In genomic region chr19:20261586-20261985, GRCm38 (mm10) we compare ENCODE assay signal across 25 mouse cellular contexts.
DNase-seq lines count a peak whose midpoint lies in the region; ATAC-seq and TF ChIP-seq lines count a peak whose summit lies in the region.
"Had no signal": no experiment of that assay in that cellular context is flagged by ENCODE, and none has a peak within 500 bp of the region (broad histone marks: within the 10 kb centered on the region; RNA-seq: fewer than 3 reads in every experiment).

No protein-coding gene starts in this region.

- no peak overlapping the region for H3K4me3 ChIP-seq in forebrain, embryonic 13.5 days
- no peak overlapping the region for H3K4me3 ChIP-seq in forebrain, embryonic 12.5 days (replicated peaks)
- H3K4me3 ChIP-seq in midbrain, postnatal 0 days (ENCODE audit: low read depth, low read length), result no peak overlapping the region
- H3K4me3 ChIP-seq in midbrain, embryonic 13.5 days (replicated peaks), result no peak overlapping the region
- H3K4me3 ChIP-seq: heart, embryonic 10.5 days; heart, embryonic 15.5 days; hindbrain, embryonic 12.5 days; midbrain, embryonic 15.5 days had no signal

- H3K9me3 ChIP-seq in forebrain, embryonic 13.5 days (replicated peaks), result no peaks in the 10 kb centered on the region
- no peaks in the 10 kb centered on the region for H3K9me3 ChIP-seq in forebrain, embryonic 12.5 days
- H3K9me3 ChIP-seq in midbrain, postnatal 0 days (ENCODE audit: low read length), result no peaks in the 10 kb centered on the region
- H3K9me3 ChIP-seq in midbrain, embryonic 13.5 days, result no peaks in the 10 kb centered on the region
- H3K9me3 ChIP-seq: heart, embryonic 10.5 days; heart, embryonic 15.5 days; hindbrain, embryonic 12.5 days; midbrain, embryonic 15.5 days had no signal

- no peaks in the 10 kb centered on the region for H3K4me1 ChIP-seq in forebrain, embryonic 13.5 days
- H3K4me1 ChIP-seq in forebrain, embryonic 12.5 days, result no peaks in the 10 kb centered on the region
- H3K4me1 ChIP-seq in midbrain, postnatal 0 days (ENCODE audit: insufficient read depth, low read length), result no peaks in the 10 kb centered on the region
- no peaks in the 10 kb centered on the region for H3K4me1 ChIP-seq in midbrain, embryonic 13.5 days (replicated peaks)
- H3K4me1 ChIP-seq: heart, embryonic 10.5 days; heart, embryonic 15.5 days; hindbrain, embryonic 12.5 days; midbrain, embryonic 15.5 days had no signal

- H3K4me2 ChIP-seq in forebrain, embryonic 13.5 days, result no peak overlapping the region
- no peak overlapping the region for H3K4me2 ChIP-seq in forebrain, embryonic 12.5 days
- no peak overlapping the region for H3K4me2 ChIP-seq in midbrain, postnatal 0 days (ENCODE audit: low read depth, low read length, poor library complexity, severe bottlenecking)
- H3K4me2 ChIP-seq in midbrain, embryonic 13.5 days (replicated peaks), result no peak overlapping the region
- H3K4me2 ChIP-seq: heart, embryonic 15.5 days; hindbrain, embryonic 12.5 days; midbrain, embryonic 15.5 days had no signal

- TF ChIP-seq POLR2A in brain, embryonic 14.5 days (IDR thresholded peaks at IDR 0.05; ENCODE audit: borderline replicate concordance, extremely low read depth, insufficient read depth, insufficient read length, poor library complexity, severe bottlenecking), result no peak

- no peak overlapping the region for H3K9ac ChIP-seq in forebrain, embryonic 13.5 days
- H3K9ac ChIP-seq in forebrain, embryonic 12.5 days, result no peak overlapping the region
- H3K9ac ChIP-seq in midbrain, postnatal 0 days (replicated peaks; ENCODE audit: low read length, poor library complexity, severe bottlenecking), result no peak overlapping the region
- no peak overlapping the region for H3K9ac ChIP-seq in midbrain, embryonic 13.5 days (replicated peaks)
- H3K9ac ChIP-seq: heart, embryonic 15.5 days; hindbrain, embryonic 12.5 days; liver, embryonic 14.5 days; midbrain, embryonic 15.5 days had no signal

- no peaks in the 10 kb centered on the region for H3K36me3 ChIP-seq in forebrain, embryonic 13.5 days (ENCODE audit: poor library complexity, severe bottlenecking)
- no peaks in the 10 kb centered on the region for H3K36me3 ChIP-seq in forebrain, embryonic 12.5 days (replicated peaks)
- H3K36me3 ChIP-seq in midbrain, postnatal 0 days (ENCODE audit: insufficient read depth, low read length), result no peaks in the 10 kb centered on the region
- no peaks in the 10 kb centered on the region for H3K36me3 ChIP-seq in midbrain, embryonic 13.5 days
- H3K36me3 ChIP-seq: heart, embryonic 10.5 days; heart, embryonic 15.5 days; hindbrain, embryonic 12.5 days; midbrain, embryonic 15.5 days had no signal

- 85% methylated on average over 2 of the region's 2 CpGs for WGBS in forebrain, embryonic 13.5 days
- 91% methylated on average over 2 of the region's 2 CpGs for WGBS in forebrain, embryonic 12.5 days
- 78% methylated on average over 2 of the region's 2 CpGs for WGBS in midbrain, postnatal 0 days
- WGBS in midbrain, embryonic 13.5 days, result 86% methylated on average over 2 of the region's 2 CpGs

- no peaks in the 10 kb centered on the region for H3K27me3 ChIP-seq in forebrain, embryonic 13.5 days
- no peaks in the 10 kb centered on the region for H3K27me3 ChIP-seq in forebrain, embryonic 12.5 days
- no peaks in the 10 kb centered on the region for H3K27me3 ChIP-seq in midbrain, postnatal 0 days (ENCODE audit: insufficient read depth, low read length)
- H3K27me3 ChIP-seq in midbrain, embryonic 13.5 days, result no peaks in the 10 kb centered on the region
- H3K27me3 ChIP-seq: heart, embryonic 15.5 days; hindbrain, embryonic 12.5 days; midbrain, embryonic 15.5 days had no signal

- H3K27ac ChIP-seq in forebrain, embryonic 13.5 days, result no peak overlapping the region
- H3K27ac ChIP-seq in forebrain, embryonic 12.5 days, result no peak overlapping the region
- no peak overlapping the region for H3K27ac ChIP-seq in midbrain, postnatal 0 days (ENCODE audit: low read depth, low read length)
- H3K27ac ChIP-seq in midbrain, embryonic 13.5 days, result no peak overlapping the region
- H3K27ac ChIP-seq: heart, embryonic 10.5 days; heart, embryonic 15.5 days; hindbrain, embryonic 12.5 days; hindbrain, postnatal 0 days; liver, embryonic 14.5 days; midbrain, embryonic 15.5 days had no signal

- ATAC-seq in forebrain, embryonic 13.5 days, result peak; percentile 53; the same call in 1 of the 2 replicates
- no peak for ATAC-seq in forebrain, embryonic 12.5 days (ENCODE audit: low FRiP score)
- ATAC-seq in midbrain, postnatal 0 days (ENCODE audit: low FRiP score), result no peak
- no peak for ATAC-seq in midbrain, embryonic 13.5 days
- ATAC-seq: activated CD4-positive, CD25-positive, alpha-beta regulatory T cell, adult 4 months; CD4-positive, CD25-positive, alpha-beta regulatory T cell, adult 4 months; hindbrain, postnatal 0 days; intestine, embryonic 16.5 days; midbrain, embryonic 15.5 days had no signal

- peak; percentile 11 for DNase-seq in midbrain, postnatal 0 days (ENCODE audit: low spot score)
- DNase-seq in brain, embryonic 14.5 days (ENCODE audit: low read depth), result peak; percentile 39
- no peak for DNase-seq in MN1 (ENCODE audit: low spot score)
- no peak for DNase-seq in ovary, postnatal 36 days (ENCODE audit: low spot score)
- DNase-seq: adrenal gland, postnatal 10 days; cerebellum, adult 11-12 months; gastrocnemius, postnatal 25 days; heart, adult 11 months; kidney, adult 9 months; kidney, postnatal 10 days; liver; lung, adult 2 months; lung, postnatal 10 days had no signal

- no peak for TF ChIP-seq CTCF in midbrain, postnatal 0 days (IDR thresholded peaks at IDR 0.05)
- TF ChIP-seq CTCF in brain, embryonic 14.5 days (IDR thresholded peaks at IDR 0.05; ENCODE audit: borderline replicate concordance, extremely low read depth, insufficient read depth, insufficient read length), result no peak

Comparison
In these comparisons a context has a peak if more than half of its experiments do, and no peak if none do; other contexts are left out.
1. DNase-seq: peak in midbrain, postnatal 0 days (single experiment) and brain, embryonic 14.5 days (single experiment); none in MN1 (single experiment) and ovary, postnatal 36 days (single experiment).